Mouse (Mus musculus): ENCODE results near the gene Ttc13.

The Ttc13 gene

GRCm38 (mm10) chr8:124653568-124654475, 68.0 kb downstream of the Ttc13 start:
- DNase-seq: peak; percentile 73

GRCm38 (mm10) chr8:124652546-124652945, 69.2 kb downstream of the Ttc13 start:
- peak; percentile 60 for DNase-seq

DNA sequence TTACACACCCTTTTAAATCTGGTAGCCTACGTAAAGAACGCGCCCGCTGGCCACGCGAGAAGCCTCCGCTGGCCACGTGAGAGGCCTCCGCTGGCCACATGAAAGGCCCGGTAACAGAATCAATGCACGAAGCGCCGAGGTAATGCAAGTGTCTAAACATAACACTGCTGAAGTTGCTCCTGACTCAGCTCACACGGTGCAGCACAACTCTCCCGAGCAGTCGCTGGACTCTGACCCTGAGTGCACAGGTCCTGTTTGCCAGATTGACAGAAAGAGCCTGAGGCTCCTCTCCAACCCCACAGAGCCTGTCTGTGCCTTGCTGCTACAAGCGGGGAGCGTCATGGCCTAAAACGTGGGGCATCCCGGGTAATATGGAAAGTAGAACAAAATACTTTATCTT, 70.0 kb downstream of the Ttc13 start:
- DNase-seq: no peak

DNA sequence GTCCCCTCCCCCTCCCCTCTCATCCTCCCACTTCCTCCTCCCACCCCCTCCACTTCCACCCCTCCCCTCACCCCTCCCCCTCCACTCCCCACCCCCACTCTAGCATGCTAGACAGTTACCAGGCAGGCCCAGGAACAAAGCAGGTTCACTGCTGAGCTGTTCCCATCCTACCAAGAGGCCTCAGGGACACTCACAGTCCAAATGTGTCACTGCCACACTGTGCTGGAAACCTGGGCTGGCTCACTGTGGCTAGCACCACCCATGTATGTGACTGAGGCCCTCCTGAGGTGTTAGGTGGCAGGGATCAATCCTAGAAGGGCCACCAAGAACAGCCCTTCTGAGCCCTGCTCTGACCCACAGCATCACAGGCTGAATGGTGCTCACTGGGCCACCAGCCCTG, 73.5 kb downstream of the Ttc13 start:
- DNase-seq: no peak

GRCm38 (mm10) chr8:124643540-124644339, 78.0 kb downstream of the Ttc13 start:
- peak; percentile 74 for DNase-seq

GRCm38 (mm10) chr8:124641599-124641998, 80.2 kb downstream of the Ttc13 start:
- DNase-seq: no peak

- no peak for DNase-seq
Measured at GRCm38 (mm10) chr8:124635247-124635502, 86.6 kb downstream of the Ttc13 start.

DNA sequence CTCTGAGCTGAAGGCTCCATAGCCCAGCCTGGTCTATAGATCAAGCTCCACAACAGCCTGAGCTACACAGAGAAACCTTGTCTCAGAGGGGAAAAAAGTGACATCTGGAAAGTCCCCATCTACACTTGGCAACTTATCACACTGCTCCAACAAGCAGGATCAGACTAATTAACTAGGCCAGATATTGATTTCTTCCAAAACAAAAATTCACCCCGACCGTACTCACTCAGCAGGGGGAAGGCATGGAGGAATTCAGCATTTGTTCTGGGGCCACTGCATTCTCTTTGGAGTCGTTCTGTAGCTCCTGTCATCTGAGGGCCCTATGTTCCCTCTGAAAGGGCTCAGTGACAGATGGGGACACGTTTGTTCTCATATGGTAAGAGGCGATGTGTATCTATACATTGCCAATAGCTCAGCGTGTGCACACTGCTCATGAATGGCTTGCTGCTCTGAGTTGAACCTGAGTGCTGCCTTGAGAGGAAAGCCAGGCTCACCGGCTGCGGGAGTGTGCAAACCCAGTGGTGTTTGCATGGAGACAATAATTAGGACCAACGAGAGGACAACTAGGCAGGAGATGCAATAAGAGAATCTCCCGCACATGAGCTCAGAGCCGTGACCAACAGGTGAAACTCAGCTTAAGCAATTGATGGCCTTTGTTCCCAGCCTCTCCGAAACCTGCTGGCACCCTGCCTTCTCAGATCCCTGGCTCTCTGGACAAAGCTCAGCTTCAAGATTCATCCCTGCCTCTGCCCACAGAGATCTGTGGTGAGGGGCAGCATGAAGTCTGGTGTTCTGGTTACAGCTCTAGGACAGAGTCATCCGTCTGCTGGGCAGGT, 87.2 kb downstream of the Ttc13 start:
- DNase-seq: no peak

DNA sequence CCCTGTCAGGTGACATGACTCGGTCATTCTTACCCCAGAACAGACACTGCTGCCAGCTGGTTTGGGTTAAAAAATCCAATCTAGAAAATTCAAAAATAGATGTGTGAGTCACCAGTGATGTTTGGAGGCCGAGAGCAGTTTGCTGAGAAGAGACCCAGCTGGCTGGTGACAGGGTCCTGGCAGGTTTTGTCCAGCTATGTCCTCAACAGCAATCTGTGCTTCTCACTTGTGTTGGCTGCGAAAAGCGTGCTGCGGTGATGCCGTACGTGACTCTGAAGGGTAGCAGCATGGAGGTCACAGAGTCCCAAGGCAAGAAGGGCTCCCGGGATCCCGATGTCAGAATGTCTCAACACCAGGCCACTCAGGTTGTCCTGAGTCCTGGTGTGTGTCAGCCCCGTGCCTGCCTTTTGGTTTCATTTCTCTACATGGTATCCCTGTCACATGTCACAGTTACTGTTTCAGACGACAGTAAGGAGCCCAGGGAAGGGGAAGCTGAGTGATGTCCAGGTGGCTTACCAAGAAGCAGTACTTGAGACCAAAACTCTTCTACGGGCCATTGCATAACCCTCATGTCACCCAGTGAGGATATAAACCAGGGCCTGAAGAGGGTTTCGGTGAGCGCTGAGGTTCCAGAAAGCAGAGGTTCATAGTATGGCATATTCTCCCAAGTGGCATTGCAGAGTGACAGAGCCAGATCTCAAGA, 88.6 kb downstream of the Ttc13 start:
- DNase-seq: peak; percentile 88

DNA sequence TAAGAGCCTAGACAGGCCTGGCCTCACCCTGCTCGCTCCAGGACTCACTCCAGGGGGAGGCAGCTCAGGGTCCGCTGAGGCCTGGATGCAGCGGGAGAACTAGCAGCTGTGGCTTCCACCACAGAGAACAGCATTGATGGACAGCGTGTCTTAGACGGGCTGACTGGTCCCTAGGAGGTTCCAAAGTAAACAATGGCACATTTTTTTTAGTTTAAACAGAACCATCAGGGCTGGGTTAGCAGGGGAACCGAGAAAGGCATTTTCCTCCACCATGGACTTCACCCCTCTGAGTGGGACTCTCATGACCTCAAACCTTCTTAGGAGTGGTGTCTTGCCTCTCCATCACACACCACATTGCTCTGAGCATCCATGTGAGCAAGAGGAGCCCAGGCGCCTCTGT, 89.8 kb downstream of the Ttc13 start:
- DNase-seq: peak; percentile 45

DNA sequence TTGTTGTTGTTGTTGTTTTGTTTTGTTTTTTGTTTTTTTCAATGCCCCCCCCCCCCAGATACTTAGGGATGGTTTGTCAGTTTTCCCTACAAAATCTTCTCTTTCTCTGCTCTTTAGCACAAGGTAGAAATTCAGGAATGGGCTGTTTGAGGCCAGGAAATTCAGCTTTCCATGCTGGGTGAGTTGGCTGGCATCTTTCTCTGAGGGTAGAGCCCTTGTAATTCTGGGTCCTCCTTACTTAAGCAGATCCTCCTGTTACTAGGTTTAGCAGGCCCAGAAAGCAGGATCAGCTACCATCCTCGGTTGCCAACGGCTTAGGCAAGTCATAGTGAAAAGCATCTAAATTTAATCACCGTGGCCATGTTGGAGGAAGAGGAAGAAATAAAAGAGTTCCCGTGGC, 90.9 kb downstream of the Ttc13 start:
- no peak for DNase-seq

DNA sequence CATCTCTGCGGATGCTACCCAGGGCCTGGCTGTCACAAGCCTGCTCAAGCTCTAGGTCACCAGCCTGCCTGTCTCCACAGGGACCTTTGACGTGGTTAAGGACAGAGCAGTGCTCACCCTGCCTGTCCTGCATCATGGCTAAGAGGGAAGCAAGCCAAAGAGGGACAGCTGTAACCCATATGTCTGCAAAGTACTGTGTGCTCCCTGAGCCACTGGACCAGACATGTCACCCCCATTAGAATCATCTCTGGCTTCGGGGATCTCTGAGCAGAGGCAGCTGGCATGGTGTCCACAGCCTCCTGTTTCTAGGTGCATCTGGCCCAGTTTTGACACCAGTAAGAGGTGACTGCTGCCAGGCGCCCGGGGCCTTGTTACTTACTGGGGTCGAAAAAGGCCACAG, 91.3 kb downstream of the Ttc13 start:
- peak; percentile 78 for DNase-seq

DNA sequence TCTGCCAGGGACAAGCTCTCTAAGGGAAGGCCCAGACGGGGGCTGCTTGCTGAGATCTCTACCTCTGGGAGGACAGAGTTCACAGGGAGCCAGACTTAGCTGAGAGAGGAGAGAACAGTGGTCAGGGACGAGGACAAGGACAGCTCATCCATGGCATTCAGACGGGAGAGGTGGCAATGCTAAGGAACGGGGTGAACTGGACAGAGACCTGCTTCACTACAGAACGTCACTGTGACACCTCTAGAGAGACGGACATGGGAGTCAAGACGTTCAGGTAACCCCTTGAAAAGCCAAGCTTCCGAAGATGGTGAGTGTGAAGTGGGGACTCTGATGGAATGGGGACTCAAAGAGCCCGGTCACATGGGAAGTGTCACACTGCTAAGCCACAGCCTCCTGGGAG, 95.5 kb downstream of the Ttc13 start:
- no peak for DNase-seq

All from kidney, postnatal 10 days (tissue).